Mouse (Mus musculus) layer of hippocampus, adult 18-20 months (tissue): ENCODE data around the gene Myh9. TPM values are rescaled to one million over a fixed set of nuclear protein-coding genes. Genes with fewer than 3 reads are reported as not detected.

Experiments
- DNase-seq, 2 experiments: peaks; one replicate each; pipeline ENCODE4 v3.0.0; 2022; ENCODE audit warnings: low spot score in 2 of 2
- total RNA-seq, 2 experiments: library from RNA; stranded (reverse); gene quantifications; 2 replicates each; pipeline ENCODE4 v1.2.3; 2021

The Myh9 gene
- total RNA-seq, 2 experiments from 2014 or later: 86.7 to 88.3 TPM

DNA sequence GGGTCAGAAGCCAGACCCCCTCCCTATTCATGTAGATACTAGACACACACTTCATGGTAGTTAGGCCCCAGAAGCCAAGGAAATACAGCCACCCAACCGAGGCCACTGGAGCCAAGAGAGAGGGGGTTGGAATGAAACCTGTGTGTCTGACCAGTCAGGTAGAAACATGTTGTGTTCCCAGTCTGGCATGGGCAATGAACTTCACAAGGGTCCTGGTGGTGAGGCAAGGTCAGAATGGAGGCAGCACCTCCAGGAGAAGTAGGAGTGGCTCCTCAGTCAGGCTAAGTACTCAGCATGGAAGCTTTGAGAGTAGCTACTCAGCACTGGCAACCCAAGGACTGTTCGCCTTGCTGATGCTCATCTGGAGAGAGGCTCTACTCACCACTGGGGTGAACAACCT is 12.4 kb downstream of the Myh9 start:
- DNase-seq: no peak

DNA sequence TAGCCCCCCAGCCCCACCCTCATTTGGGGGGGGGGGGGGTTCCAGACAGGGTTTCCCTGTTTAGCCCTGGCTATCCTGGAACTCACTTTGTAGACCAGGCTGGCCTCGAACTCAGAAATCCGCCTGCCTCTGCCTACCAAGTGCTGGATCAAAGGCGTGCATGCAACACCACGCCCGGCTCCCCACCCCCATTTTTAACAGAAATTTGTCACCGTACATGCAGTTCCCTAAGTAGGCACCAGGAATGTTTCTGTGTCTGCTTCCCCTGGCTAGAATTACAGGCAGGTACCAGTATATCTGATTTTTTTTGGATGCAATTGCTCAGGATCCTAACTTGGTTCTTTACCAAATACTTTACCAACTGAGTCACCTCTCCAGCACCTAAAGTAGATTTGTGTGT is 13.1 kb downstream of the Myh9 start:
- no peak for DNase-seq

DNA sequence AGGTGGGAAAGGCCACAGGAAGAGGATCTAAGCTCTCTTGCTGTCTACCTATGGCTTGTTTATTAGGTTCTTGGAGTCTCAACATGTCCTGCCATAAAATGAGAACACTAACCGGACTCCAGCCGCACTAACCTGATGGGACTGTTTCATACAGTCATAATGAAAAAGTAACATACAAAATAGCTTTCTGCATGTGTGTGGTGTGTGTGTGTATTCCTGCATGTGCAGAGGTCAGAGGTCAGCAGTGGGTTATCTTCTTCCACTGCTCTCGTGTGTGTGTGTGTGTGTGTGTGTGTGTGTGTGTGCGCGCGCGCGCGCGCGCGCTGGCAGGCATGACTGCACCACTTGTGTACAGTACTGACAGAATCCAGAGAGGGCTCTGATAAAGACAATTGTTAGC is 13.7 kb downstream of the Myh9 start:
- DNase-seq: no peak

DNA sequence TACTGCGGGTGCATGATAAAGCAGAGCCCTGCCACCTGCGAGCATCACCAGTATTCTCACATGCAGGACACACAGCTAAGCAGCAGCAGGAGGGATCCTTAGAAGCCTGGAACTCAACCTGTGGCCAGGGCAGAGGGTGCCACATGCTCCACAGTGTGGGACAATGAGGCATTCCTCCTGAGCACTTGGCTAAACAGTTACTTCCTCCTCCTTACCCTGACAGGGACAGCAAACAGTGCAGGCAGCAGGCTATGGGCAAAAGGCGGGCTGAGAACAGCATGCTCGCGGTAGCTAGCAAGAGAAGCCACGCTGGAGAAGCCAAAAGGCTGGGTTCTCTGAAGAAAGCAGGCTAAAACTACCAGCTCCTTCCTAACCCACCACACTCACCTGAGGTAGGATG is 14.2 kb downstream of the Myh9 start:
- DNase-seq: no peak

DNA sequence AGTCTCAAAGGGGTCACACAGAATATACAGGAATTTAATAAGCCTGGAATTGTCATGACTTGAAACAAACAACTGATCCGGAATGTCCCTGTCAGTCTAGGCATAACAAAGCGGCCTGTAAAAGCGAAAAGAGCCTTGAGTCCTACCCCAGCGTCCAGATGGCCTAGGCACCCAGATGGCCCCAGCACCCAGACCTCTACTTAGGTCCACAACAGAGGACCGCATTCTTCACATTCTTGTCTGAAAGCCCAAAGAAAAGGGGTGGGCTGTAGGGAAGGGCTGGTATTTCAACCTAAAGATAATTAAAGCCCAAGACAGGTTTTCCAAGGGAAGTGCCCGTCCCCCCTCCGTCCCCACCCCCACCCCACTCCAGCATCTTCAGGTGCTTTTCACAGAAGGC is 14.6 kb downstream of the Myh9 start:
- no peak for DNase-seq

DNA sequence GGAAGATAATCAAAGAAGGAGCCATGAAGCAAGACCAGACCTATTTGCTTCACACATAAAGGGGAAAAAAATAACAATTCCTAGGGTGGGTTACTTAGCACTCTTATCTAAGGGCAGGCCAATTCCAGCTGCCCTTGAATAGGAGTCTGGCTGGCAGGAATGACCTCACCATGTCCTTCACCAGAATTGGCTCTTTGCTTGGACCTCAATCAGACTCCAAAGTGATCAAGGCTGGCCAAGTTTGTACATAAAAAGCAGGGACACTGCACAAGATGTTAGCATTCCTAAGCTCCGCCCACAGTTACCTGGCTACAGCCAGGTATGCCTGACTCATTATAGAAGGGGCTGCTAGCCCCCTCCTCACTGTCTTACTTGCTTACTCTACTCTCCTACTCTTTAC is 16.6 kb downstream of the Myh9 start:
- no peak for DNase-seq

DNA sequence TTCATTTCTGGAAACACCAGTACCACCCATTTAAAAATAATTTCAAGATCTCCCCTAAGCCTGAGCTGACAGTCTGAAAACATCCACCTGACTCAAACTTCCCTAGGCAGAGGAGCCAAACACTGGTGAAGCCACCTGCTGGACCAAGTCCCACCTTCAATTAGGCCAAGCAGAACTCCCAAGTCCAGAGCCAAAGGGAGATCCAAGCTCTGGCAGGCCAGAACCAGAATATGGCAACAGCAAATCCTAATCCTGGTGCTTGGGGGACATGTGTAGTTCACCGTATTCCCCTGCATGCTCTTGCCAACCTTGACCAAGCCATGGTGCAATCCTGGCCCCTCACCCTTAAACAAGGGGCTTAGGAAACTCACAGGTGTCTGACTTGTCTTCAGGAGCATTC is 17.7 kb downstream of the Myh9 start:
- DNase-seq: no peak

DNA sequence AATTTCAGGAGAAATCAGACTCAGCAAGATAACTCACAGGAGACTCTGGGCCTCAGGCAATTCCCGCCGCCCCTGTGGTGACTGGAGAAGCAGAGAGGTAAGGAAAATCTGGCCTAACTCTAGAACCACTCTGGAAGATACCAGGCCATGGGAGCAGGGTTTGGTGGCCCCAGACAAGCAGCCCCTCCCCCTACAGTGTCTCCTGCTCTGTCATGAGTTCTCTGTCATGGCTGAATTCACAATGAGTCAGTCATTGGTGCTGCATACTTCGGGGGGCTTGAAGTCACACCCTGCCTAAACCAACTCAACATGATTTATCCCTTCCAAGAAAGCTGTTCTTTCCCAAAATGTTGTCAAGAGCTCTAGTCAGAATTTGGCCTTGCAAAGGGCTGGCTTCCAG is 18.3 kb downstream of the Myh9 start:
- DNase-seq: no peak

DNA sequence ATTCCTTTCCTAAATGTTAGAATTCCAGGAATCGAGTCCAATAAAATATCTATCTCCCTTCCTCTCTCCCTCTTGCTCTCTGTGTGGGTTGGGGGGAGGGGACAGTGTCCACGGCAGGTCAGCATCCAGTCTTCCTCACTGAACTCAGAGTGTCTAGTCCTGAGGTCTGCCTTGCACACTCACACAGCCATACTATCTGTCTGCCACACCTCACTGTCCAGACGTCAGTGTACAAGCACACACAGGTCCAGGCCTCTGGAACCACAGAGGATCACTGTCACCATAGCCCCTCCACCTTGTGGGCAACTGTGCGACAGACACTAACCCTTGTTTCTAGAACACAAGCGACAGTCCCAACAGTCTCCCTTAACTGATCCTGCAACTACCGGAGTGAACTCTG is 18.8 kb downstream of the Myh9 start:
- no peak for DNase-seq

DNA sequence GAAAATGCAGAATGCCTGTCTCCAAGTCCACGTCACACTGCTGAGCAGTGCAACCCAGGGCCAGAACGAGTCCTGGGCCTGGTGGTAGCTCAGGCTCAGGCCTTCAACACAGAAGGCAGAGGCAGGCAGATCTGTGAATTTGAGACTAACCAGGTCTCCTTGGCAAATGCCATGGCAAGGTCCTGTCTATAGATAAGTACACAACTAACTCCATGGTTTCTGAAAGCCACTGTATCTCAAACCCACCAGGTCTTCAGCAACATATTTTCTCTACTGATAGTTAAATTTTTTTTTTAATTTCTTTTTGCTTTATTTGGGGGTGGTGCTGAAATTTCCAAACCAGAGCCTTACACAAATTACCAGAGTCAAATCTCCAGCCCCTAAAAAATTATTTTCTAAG is 19.3 kb downstream of the Myh9 start:
- DNase-seq: no peak

DNA sequence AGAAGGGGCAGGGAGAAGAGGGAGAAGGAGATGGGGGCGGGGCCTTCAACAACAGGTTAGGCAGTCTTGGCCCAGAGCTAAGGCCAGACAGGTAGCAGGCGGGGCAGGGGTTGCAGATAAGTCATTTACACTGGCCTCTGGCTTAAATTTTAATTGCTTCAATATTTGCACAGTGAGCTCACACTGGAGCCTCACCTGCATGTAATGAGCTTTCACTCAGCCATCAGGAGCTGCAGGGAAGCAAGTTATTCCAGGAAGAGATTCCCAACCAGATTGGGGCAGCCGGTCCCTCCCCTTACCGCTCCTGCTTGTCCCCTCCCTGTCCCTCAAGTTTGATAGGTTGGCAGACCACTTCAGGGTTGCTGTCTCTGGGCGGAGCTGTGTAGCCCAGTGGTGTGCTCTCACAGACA is 19.9 kb downstream of the Myh9 start:
- DNase-seq: no peak

DNA sequence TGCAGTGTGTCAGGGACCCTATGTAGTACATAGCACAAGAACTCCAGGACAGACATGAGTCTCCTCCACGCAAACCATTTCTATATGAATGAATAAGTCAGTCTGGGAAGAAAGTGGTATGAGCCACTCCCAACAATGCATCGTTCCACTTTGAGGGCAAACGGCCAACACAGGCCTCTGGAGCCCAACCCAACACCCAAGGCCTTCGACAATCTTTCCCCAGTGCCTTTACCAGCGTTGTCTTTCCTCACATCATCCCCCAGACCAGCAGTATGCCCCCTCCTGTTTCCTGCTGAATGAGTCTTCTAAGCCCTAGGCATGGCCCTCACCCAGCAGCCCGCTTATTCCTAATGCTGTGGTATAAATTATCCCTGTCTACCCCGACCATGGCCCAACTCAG is 20.6 kb downstream of the Myh9 start:
- DNase-seq: no peak

DNA sequence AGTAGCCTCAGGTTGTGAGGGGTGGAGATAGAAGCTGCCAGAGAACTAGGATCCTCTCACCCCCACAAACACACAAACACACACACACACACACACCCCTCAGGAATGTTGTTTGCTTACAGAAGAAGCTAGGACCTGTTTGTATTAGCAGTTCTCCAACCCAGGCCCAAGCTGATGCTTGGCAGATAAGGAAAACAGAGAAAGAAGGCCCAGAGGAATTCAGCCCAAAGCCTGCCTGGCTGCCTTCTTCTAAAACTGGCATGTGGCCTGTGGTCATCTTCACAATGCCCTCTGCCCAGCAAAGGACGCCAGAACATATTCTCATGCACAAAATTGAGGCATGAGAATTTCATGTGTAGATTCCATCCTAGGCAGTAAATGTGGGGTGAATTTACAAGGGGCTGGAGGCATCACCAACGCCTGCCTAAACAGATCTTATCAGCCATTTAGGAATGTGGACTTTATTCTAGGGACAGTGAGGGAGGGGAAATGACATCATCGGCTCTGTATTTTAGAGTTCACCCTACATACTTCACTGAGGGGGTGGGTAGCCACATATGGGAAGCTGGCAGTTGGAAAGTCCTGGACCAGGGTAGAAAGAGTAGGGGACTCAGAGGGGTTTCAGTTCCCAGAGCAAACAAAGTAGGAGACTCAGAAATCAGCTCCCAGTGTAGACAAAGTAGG is 21.4 kb downstream of the Myh9 start:
- DNase-seq: no peak

DNA sequence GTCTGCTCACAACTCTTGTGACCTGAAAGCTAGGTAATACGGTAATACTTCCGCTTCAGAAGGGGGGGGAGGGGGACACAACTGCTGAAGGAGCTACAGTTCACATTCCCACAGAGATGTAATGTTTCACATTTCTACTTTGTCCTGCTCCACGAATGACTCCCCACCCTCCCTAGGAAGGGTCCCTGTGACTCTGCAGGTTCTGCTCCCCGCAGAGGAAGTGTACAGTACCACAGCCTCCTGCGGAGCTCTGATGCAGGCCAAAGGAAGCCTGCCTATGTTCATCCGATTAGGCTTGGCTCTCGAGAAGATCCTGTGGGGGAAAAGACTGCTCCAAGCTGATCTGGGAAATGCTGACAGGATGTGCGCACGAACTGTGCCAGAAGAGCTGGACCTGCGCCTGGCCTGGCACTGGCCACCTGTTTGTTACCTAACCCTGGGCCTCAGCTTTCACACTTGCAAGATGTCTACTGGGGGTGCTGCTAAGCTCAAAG is 22.0 kb downstream of the Myh9 start:
- DNase-seq: peak in 1 of 2 experiments; percentile 30

DNA sequence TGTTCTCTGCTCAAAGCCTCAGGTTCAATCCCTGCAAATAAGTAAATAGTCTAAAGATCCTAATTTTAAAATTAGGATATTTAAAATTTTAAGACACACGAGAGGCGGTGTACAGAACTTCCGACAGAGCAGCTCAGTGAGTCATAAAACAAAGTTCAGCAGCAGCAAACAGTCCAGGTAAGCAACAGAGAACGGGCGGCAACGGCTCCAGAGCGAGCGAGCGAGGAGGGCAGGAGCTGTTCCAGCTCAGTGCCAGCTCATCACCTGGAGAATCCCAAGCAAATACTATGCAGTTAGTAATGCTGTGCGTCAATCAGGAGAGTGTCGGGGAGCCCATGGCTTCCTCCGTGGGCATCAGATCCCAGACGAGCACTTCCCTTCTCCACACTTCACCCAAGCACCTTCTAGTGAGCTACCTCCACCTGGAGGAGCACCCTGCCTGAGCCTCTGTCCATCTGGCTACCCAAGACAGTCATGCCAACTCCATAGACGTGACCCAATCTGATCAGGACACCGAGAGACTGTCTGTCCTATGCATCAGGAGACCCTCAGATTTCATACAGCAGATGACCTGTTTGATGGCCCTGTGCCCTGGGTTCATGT is 23.3 kb downstream of the Myh9 start:
- no peak for DNase-seq

DNA sequence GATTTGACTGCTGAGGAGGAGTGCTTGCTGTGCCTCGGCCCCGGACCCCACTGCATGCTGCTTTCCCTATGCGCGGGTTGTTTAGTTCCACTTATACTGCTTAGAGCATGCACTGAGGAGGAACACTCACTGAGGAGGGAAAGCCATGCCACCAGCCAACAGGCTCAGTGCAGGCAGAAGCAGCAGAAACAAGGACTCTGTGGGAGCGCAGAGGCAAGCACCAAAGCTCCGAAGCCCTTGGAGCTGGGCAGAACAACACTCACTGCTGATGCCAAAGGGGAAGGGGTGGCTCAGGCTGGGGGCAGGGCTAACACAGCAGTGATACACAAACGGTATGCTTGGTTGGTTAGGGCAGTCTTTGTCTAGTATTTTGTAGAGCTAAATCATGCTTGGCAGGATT is 24.6 kb downstream of the Myh9 start:
- no peak for DNase-seq

DNA sequence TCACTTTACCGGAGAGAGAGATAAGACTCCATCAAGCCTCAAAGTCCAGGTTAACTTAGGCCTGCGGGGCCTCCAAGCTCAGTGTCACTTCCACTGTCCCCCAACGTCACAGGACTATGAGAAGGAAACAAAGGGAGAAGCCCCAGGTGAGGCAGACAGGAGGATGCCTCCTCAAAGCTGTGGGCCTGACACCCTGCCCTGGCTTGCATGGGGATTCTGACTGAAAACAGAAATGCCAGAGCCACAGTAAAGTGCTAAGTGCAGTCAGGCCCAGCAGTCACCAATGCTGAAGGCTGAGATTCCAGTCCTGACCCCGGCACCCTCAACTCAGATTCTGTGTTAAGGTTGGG is 25.4 kb downstream of the Myh9 start:
- no peak for DNase-seq

DNA sequence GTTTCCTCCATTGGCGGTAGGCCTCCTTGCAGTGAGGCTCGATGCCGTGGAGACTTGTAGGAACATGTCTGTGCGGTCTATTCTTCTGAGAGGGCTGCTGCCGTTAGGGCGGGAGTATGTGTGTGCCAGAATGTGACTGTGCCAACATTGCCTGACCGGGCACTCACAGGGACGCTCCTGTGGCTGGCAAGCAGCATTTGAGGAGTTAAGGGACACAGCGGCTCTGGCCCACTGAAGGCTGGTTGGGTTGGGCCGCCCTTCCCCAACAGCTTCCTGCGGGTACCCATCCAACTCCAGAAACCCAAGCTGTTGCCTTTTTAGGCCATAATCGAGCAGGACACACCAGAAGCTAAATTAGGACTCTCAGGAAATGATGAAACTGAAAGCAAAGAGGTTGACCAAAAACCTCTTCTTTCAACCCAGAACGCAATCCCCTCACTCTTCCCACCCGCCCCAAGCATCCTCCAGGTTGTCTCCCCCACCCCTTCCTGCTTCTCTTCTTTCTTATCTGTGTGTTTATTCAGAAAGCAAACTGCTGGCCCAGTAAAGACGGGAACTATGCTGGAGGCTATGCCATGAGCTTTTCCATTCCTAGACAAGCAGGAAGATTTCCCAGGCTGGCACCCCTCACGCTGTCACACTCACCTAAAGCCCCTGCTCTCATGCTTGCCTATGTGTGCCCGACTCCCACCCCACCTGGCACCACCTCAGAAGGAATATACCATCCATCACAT is 25.9 kb downstream of the Myh9 start:
- DNase-seq: no peak

DNA sequence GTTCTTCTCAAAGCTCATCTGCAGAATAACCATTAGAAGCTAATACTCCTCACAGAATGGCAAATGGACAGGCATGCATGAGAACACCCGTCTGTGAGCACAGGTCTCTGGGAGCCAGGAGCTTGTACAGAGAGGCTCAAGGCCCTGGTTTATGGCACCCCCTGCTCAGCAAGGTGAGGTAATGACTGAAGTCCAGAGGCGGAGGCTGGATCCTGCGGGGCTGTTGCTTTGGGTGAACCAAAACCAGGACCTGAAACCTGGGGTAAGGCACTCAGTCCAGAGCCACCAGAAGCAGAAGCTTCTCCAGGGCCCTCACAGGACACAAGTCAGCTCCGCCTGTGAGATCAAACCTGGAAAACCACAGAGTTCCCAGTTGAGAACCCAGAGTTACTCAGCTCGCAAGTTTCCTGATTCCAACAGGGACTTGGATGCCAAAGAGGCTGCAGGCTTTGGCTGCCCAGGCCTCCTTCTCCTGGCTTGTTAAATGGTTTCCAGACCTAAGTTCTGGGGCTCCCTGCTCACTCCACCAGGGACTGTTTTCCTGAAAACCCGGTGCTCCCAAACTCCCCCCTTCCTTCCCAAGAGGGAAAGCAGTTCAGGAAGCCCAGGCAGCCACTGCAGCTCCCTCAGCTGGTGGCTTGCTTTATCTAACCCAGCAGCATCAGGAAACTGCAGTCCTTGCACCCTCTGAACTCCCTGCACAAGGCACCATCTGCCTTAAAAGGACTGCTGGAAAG is 28.2 kb downstream of the Myh9 start:
- DNase-seq: no peak

DNA sequence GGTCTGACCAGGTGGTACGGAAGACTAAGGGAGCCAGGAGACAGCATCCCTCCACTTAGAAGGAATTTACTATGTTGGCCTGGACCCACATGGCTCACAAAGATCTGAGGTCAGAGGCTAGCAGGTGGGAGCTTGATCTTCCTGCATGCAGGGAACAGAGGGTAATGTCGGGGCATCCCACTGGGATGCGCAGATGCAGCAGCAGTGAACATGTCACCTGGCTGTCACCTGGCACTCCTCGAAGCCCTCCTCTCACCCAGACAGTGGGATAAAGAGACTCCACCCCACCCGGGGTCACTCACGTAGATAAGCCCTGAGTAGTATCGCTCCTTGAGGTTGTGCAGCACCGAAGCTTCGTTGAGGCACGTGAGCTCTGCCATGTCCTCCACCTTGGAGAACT is 29.4 kb downstream of the Myh9 start:
- DNase-seq: no peak

DNA sequence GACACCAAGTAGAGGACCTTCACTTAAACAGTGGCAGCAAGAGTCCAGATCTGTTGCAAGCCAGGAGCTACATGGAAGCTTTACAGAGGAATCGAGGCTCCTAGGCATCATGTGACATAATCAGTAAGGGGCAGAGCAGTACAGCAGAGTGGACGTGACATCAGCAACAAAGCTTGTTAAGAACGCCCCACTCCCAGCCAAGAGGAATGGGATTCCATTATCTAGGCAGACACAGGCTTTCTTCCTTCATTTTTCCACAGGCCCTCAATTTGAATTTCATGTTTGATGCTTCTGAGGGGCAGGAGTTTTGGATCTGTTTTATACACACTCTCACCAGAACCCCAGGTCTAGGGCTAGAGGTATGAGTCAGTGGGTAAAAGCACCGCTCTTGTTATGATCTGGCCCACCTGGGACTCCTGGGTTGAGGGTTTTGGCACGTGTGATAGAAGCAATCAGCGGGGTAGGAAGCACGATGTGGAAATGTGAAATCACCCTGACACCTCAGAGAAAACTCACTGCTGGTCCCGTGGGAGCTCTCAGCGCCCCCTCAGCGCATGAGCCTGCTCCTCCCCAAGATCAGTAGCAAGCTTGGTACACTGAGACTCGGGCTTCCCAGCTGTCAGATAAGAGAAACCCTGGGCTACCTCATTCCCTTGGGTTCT is 30.7 kb downstream of the Myh9 start:
- no peak for DNase-seq
